10 mouse cellular contexts compared by ENCODE assay signal in the genomic region with DNA sequence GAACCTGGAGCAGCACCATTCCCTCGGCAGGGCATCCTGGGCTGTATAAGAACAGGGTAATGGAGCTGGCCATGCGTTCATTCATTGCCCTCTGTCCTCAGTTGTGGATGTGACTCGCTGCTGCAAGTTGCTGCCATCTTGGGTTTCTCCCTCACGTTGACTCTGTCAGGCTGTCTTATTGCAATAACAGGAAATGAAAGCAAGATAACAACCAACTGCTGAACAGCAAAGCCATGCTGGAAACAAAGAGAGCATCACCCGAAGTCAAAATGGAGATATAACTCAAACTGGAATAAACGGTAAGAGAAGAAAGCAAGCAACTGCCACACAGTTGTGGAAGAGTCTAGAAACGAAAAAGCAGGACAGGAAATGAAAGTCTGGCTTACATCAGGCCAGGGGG.
"Had no signal": no experiment of that assay in that cellular context is flagged by ENCODE, and none has a peak within 500 bp of the region (broad histone marks: within the 10 kb centered on the region; RNA-seq: fewer than 3 reads in every experiment).

No protein-coding gene starts in this region.

- DNase-seq: kidney, adult 18-20 months; kidney, postnatal 36 days; layer of hippocampus, postnatal 36 days; left cerebral cortex, postnatal 4 days; liver, postnatal 0 days; lung, embryonic 14.5 days; retina, postnatal 1 day; thymus, postnatal 36 days had no signal

- ATAC-seq: liver, postnatal 0 days; lung, postnatal 0 days; midbrain, embryonic 15.5 days had no signal
